Mouse (Mus musculus) CD4-positive helper T cell, adult 2 months (primary cell): ENCODE measurements around the gene Fosl2.
"Not testable (repeated sequence)": the region's sequence is repeated elsewhere in the genome, so short reads cannot be mapped to it uniquely, and the experiment has no call there.

Experiments used
- DNase-seq: peaks from one replicate; pipeline ENCODE4 v3.0.0-alpha.2; 2012; ENCODE audit warnings: low read depth, missing footprints, low spot score

The Fosl2 gene

DNA sequence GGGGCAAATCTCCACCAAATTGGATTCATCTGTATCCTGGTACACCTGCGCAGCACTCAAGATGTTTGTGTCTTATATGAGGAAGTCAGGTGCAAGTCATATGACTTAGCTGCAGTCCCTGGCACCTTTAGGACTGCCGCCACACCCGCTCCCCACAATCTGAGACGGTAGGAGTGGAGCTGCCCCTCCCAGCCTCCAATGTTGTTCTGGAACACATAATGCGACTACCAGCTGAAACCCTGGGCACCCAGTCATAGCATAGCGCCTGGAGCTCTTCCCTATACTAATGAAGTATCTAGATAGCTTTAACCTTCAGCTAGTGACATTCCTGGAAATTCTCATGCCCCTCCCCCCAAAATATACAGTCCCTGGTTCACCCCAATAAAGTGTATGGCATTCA, 43.1 kb downstream of the Fosl2 start:
- not testable (repeated sequence) for DNase-seq

DNA sequence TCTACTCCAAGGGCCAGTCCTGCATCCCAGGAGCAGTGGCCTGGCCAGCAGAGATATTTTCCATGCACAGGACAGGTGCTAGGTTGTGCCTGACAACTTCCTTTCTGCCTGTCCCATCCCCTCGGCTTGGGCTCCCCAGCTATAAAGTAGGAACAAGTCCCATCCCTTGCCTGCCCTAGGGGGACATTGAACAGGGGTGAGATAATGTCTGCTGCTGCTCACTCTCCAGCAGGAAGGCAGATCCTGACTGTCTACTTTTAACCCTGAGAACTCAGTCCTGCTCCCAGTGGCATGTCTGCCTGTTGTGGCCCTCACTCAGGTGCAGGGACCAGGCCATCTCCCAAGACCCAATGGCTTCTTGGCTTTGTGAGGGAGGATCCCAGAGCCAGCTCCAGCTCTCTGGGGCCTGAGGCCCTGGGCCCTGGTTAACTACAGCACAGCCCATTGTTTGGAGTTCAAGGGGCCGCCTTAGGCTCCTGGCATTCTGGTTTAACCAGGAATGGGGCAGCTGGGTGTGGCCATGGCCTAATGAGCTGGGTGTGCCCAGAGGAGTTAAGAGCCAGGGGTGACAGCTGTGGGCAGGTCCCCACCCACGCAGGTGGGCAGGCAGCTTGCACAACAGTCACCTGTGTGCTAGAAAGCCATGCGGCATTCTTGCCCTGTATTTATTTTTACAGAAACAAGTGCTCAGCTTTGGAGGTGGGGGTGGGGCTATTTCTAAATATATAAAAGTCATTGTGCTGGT, 47.5 kb downstream of the Fosl2 start:
- no peak for DNase-seq

DNA sequence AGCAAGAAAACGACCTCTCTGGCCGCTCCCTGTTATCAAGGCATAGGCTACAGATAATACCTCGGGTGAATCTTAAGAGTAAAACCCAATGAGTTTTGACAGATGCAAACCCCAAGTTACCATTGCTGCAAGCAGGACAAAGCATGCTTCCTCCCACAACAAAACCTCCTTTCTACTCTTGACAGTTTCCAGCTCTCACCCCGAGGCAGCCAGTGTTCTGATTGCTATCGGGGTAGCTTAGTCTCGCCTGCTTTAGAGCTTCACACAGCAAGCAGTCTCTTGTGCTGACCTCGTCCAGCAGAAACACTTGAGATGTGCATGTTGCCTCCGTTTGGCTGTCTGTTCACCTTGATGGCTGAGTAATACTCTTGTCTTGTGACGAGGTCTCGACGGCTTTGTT, 52.1 kb downstream of the Fosl2 start:
- DNase-seq: no peak

DNA sequence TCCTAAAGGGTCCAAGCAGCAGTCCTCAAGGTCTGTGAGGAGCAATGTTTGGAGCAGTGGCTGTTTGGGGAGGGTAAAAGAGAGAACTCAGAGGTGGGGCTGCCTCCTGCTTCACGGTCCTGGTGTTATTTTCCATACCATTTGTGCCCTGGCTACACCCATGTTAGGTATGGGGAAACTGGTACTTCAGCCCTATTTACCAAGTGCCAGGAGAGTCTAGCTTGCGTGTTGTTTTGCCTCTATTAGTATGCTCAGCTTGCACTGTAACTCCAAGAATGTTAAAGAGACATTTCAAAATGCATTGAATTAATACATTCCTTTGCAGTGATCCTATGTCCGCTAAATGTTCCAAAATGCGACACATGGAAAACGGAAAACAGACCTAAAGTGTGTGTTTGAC, 55.7 kb downstream of the Fosl2 start:
- DNase-seq: no peak

DNA sequence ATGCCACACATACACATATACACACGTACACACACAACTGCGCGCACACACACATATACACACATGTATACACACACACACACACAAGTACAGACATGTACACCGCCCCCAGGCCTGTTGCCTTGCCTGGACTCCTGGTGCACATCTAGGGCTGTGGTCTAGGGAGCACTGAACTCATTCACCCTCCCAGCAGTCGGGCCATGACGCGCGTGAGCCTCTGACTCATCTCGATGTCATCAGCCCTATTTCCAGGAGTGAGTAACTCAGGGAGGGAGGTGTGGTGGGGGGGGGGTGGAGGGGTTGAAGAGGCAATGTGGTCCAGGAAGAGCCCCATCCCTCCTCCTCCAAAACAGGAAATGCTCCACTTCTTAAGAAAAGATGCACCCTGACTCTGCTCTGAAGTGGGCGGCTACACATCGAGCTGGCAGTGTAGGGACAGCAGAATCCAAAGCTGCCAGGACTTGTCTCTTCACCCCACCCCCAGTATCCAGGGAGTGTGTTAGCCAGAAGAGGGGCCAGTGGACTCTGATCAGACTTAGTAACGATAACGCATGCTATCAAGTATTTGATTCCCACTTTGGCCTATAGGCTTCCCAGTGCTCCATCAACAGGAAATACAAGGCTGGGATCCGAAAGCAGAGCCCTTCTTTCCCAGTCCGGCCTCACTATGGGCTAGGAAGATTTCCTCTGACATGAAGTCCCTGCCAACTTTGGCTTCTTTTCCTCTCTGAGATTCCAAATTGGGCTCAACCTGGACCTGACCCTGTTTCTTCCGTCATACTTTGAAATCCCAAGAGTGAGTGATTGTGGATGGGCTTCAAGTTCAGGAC, 56.6 kb downstream of the Fosl2 start:
- DNase-seq: peak; percentile 47

DNA sequence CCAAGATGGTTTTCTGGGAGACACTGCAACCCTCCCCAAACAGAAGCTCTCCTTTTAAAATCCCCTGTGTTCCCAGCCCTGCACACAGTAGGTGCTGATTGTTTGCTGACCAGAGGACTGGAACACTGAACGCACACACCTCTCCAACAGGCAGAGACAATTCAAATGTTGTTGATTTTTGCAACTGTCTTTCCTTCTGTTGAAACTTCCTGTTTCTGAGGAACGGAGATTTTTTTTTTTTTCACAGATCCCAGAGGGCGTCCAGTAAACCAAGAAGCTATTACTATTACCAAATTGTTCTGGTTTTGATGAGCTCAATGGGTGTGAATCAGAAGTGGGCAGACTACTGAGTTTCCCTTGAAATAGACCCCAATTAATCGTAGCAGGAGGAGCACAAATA, 58.6 kb downstream of the Fosl2 start:
- DNase-seq: no peak

DNA sequence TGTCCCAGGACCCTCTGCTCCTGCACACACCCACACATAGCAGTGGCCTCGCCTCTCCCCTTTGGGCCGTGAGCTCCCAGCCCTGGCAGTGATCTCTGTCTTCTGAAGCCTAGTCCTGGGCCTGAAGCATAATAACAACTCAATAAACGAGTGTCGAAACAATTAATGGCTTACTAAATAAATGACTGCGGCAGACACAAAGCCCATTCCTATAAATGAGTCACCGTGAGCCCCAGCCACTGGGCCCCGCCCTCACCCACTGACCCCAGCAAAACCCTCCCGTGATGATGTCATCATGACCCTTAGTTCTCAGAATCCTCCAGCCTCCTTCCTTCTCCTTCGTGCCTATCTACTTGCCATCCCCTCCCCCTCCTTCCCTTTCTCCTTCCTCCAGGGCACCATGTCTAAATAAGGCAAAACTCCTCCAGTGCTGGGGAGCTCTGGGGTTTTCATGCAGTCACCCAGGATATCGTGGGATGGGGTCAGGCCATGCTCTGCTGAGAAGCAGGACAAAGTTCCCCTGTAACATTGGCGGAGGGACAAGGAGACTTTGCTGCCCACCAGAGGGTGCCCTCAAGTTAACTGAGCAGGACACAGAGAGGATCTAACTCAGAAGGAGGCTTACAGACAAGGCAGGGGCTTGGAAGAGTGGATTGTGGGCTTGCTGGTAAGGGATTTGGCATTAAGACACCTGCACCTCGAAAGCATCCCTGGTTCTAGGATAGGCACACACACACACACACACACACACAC, 60.4 kb downstream of the Fosl2 start:
- DNase-seq: no peak

DNA sequence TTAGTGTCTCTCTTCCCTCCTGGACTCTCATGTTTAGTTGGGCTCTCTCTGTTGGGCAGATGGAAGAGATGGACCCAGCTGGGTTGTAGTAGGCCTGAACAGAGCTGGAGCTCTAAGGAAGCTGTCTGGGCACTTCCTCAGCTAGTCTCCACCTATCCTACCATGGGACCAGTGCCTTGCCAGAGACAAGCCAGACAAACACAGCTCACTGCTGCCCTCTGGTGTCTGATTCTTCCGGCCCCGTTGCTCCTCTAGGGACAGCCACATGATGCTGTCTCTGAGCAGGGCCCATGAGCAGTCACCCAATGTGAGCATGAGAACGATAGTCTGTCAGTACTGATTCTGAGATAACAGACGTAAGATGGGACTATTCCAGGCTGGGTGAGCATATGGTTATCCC, 62.1 kb downstream of the Fosl2 start:
- peak; percentile 80 for DNase-seq

DNA sequence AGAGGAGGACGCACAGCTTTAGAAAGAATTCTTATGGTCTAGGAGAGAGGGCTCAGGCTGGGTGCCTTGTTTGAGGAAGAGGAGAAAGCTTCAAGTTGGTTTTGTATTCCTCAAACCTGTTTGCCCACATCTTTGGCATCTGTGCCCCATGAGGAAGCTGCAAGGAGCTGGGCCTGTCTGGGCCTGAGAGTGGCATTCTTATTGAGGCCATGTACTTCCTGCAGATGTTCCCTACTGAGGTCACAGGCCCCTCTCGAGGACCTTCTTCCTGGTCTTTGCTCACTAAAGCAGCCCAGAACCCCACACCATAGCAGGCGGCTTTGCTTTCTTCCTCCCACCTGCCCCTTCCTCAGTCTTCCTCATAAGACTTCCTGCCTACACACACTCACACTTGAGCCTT, 63.5 kb downstream of the Fosl2 start:
- no peak for DNase-seq

DNA sequence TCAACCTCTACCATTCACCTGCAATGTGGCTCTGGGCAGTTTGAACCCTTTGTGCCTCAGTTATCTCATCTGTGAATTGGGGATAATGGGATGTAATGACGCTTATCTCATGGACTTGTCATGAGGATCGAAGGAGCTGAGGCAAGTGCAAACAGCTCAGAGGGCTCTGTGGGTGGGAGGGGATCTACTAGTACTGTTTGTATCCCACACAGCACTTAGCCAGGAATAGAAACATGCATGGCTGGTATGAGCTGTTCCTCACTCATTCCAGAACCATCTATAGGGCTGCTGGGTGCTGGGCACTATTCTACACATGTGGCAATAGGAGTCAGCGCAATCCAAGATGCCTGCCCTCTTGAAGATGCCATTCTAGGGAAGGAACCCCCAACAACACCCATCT, 64.0 kb downstream of the Fosl2 start:
- DNase-seq: no peak

- peak; percentile 11 for DNase-seq
These were observed 69.1 kb downstream of the Fosl2 start for GRCm38 (mm10) chr5:32204653-32205052.

- no peak for DNase-seq
These were observed 71.1 kb downstream of the Fosl2 start for GRCm38 (mm10) chr5:32206726-32207125.
